Mouse (Mus musculus) stomach, embryonic 16.5 days (tissue): ENCODE data around the gene Cdr2. TPM values are rescaled to one million over a fixed set of nuclear protein-coding genes. Genes with fewer than 3 reads are reported as not detected.

Experiments
- ATAC-seq: fragments of 200-750 bp; cut with Nextera tagmentation; 2 replicates; pipeline ENCODE4 v1.8.0; 2017; ENCODE audit warnings: moderate number of reproducible peaks, moderate TSS enrichment; ENCODE audit not compliant: insufficient read depth, low FRiP score
- H3K27ac ChIP-seq: fragments of 300-500 bp; sonication (generic); 2 replicates; pipeline ENCODE4 v1.5.1; 2014; ENCODE audit warnings: low read length
- H3K27me3 ChIP-seq: fragments of 300-500 bp; sonication (generic); 2 replicates; pipeline ENCODE4 v1.6.1; 2014; ENCODE audit warnings: low read length, control low read depth, mixed read lengths; ENCODE audit not compliant: control insufficient read depth, insufficient read depth
- H3K36me3 ChIP-seq: fragments of 300-500 bp; sonication (generic); 2 replicates; pipeline ENCODE4 v1.6.1; 2014; ENCODE audit warnings: low read length; ENCODE audit not compliant: control insufficient read depth, insufficient read depth
- H3K4me1 ChIP-seq: fragments of 300-500 bp; sonication (generic); 2 replicates; pipeline ENCODE4 v1.6.1; 2014; ENCODE audit warnings: low read length, control low read depth, mixed read lengths; ENCODE audit not compliant: control insufficient read depth, insufficient read depth
- H3K4me2 ChIP-seq: fragments of 300-500 bp; sonication (generic); 2 replicates; pipeline ENCODE4 v1.6.1; 2014; ENCODE audit warnings: low read depth, low read length, mixed read lengths
- H3K4me3 ChIP-seq: fragments of 300-500 bp; sonication (generic); replicated peaks from 2 replicates; pipeline ENCODE4 v1.5.1; 2014; ENCODE audit warnings: mild to moderate bottlenecking, low read length
- H3K9ac ChIP-seq: fragments of 300-500 bp; sonication (generic); 2 replicates; pipeline ENCODE4 v1.6.1; 2014; ENCODE audit warnings: low read length
- H3K9me3 ChIP-seq: fragments of 300-500 bp; sonication (generic); replicated peaks from 2 replicates; pipeline ENCODE4 v1.6.1; 2016; ENCODE audit warnings: low read length, control low read depth; ENCODE audit not compliant: control insufficient read depth
- WGBS: fragments of 180-500 bp; shearing (Covaris S2); extraction: QIAGEN DNeasy Blood & Tissue Kit; methylation state at CpG from one replicate; pipeline ENCODE4 v1.1.7; 2014; 5-methylcytosine and 5-hydroxymethylcytosine counted together
- polyA plus RNA-seq: library from polyadenylated mRNA; unstranded; fragments of >200 nt; fragmentation: Nextera tagmentation; extraction: Ambion mirVana; gene quantifications from 2 replicates; pipeline ENCODE4 v1.2.1, GENCODE M21; 2015

The Cdr2 gene
- polyA plus RNA-seq, 1 experiment from 2014 or later, result 11.1 TPM

DNA sequence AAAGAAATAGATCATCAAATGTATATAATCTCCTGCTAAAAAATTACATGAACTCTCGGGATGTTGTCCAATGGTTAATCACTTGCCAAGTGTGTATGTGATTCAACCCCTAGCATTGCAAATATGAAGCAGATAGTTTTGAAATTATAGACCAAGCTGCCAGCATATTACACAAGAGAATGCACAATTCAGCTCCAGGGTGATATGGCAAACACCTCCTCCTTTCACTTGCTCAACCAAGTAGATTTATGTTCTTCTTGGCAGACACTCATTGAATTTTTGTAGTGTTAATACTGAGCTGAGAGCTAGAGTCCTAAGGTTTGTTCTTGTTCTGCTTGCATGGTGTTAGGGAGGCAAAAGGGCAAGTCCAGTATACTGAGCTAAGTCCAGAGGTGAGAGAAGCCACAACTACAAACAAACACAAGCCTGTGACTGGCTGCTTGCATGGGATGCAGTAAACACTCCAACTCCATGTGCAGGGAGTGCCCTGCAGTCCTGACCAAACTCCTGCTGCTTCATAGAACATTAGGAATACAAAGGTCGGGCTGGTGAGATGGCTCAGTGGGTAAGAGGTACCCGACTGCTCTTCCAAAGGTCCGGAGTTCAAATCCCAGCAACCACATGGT, 21.8 kb upstream of the Cdr2 start:
- Histone ChIP-seq H3K9me3 (no peaks in the 10 kb centered on the region), H3K9ac (no peak overlapping the region), H3K4me1 (no peaks in the 10 kb centered on the region), H3K4me3 (no peak overlapping the region), H3K27me3 (no peaks in the 10 kb centered on the region), H3K36me3 (no peaks in the 10 kb centered on the region), H3K4me2 (no peak overlapping the region), H3K27ac (no peak overlapping the region)
- ATAC-seq, result no peak
- 67% methylated on average over 4 of the region's 4 CpGs for WGBS

DNA sequence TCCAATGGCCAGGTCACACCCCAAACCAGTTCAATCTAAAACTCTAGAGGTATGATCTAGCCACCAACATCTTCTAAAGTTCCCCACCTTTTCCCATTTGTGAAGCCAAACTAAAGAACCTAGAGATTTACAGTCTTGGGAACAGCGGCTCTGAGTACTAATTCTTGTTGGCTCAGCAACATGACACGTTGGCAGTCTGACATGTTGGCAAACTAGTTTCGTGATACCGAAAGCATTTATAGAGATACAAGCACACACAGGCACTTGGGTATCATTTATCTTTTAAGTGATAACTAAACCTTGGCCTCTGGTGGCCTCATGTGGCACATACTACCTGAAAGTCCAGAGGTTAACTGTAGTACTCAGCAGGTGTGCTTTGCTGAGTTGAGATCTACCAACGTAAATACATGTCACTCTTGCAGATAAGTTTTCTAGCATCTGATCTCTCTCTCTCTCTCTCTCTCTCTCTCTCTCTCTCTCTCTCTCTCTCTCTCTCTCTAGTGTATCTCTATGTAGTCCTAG, 20.4 kb upstream of the Cdr2 start:
- Histone ChIP-seq H3K4me2 (no peak overlapping the region), H3K9ac (no peak overlapping the region), H3K4me1 (no peaks in the 10 kb centered on the region), H3K27ac (no peak overlapping the region), H3K4me3 (no peak overlapping the region), H3K27me3 (no peaks in the 10 kb centered on the region), H3K9me3 (no peaks in the 10 kb centered on the region), H3K36me3 (no peaks in the 10 kb centered on the region)
- 0 out of 2 replicates have a peak, but pooled peaks have one; percentile 10 for ATAC-seq
- WGBS, result 67% methylated on average over 5 of the region's 5 CpGs

GRCm38 (mm10) chr7:121001879-121002278, 19.8 kb upstream of the Cdr2 start:
- Histone ChIP-seq H3K4me2 (no peak overlapping the region), H3K27me3 (no peaks in the 10 kb centered on the region), H3K9ac (no peak overlapping the region), H3K4me1 (no peaks in the 10 kb centered on the region), H3K27ac (no peak overlapping the region), H3K9me3 (no peaks in the 10 kb centered on the region), H3K4me3 (no peak overlapping the region), H3K36me3 (no peaks in the 10 kb centered on the region)
- no peak for ATAC-seq
- WGBS, result 79% methylated on average over 3 of the region's 3 CpGs

- no peak for ATAC-seq
- WGBS, result 59% methylated on average over 3 of the region's 3 CpGs
- Histone ChIP-seq H3K4me1 (no peaks in the 10 kb centered on the region), H3K27me3 (no peaks in the 10 kb centered on the region), H3K4me2 (no peak overlapping the region), H3K4me3 (no peak overlapping the region), H3K27ac (no peak overlapping the region), H3K9ac (no peak overlapping the region), H3K36me3 (no peaks in the 10 kb centered on the region), H3K9me3 (no peaks in the 10 kb centered on the region)
Measured at GRCm38 (mm10) chr7:121000065-121000822, 18.1 kb upstream of the Cdr2 start.

GRCm38 (mm10) chr7:120999021-120999530, 17.0 kb upstream of the Cdr2 start:
- Histone ChIP-seq H3K9ac (no peak overlapping the region), H3K27me3 (no peaks in the 10 kb centered on the region), H3K4me3 (no peak overlapping the region), H3K4me2 (no peak overlapping the region), H3K9me3 (no peaks in the 10 kb centered on the region), H3K4me1 (no peaks in the 10 kb centered on the region), H3K27ac (no peak overlapping the region), H3K36me3 (no peaks in the 10 kb centered on the region)
- 70% methylated on average over 2 of the region's 2 CpGs for WGBS
- no peak for ATAC-seq

- no peaks in the 10 kb centered on the region for H3K27me3 ChIP-seq
- no peak overlapping the region for H3K9ac ChIP-seq
- H3K27ac ChIP-seq, result no peak overlapping the region
- no peaks in the 10 kb centered on the region for H3K9me3 ChIP-seq
- H3K4me1 ChIP-seq, result no peaks in the 10 kb centered on the region
- H3K4me3 ChIP-seq, result no peak overlapping the region
- no peaks in the 10 kb centered on the region for H3K36me3 ChIP-seq
- no peak for ATAC-seq
- WGBS, result 75% methylated on average over 8 of the region's 8 CpGs
- no peak overlapping the region for H3K4me2 ChIP-seq
Measured at GRCm38 (mm10) chr7:120991191-120991590, 9.1 kb upstream of the Cdr2 start.

DNA sequence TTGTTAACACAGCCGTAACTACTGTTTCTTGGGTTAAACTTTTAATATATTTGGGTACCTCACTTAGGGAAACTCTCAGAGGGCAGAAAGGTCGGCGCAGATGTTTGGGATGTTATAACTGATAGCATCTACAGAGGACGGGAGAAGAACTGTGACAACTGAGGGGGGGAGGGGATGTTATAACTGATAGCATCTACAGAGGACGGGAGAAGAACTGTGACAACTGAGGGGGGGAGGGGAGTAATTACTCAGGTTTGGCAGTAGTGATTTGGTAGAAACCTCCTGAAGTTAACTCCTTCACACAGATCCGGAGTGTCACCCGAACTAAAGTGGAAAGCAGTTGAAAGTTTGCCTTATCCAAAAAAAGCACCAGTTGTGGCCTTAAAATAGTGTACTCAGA, 856 bp upstream of the Cdr2 start:
- Histone ChIP-seq H3K4me2 (peak overlapping the region; percentile 76), H3K27me3 (no peaks in the 10 kb centered on the region), H3K27ac (peak overlapping the region; percentile 53), H3K9me3 (no peaks in the 10 kb centered on the region), H3K36me3 (no peaks in the 10 kb centered on the region), H3K4me3 (peak overlapping the region; percentile 62), H3K9ac (peak overlapping the region; percentile 87), H3K4me1 (peaks cover 12% of the 10 kb centered on the region)
- ATAC-seq, result no peak
- 7% methylated on average over 7 of the region's 7 CpGs for WGBS

- Histone ChIP-seq H3K27me3 (no peaks in the 10 kb centered on the region), H3K9me3 (no peaks in the 10 kb centered on the region), H3K36me3 (no peaks in the 10 kb centered on the region), H3K9ac (peak overlapping the region; percentile 75), H3K4me3 (peak overlapping the region; percentile 62), H3K4me2 (peak overlapping the region; percentile 76), H3K27ac (peak overlapping the region; percentile 5), H3K4me1 (peaks cover 18% of the 10 kb centered on the region)
- peak; percentile 41 for ATAC-seq
- WGBS, result 6% methylated on average over 39 of the region's 39 CpGs
Measured at GRCm38 (mm10) chr7:120980931-120981924, 884 bp downstream of the Cdr2 start.
